Mouse (Mus musculus): ENCODE results near the gene Nectin3.

Nectin3 gene

GRCm38 (mm10) chr16:46498421-46498789 is at the start of gene Nectin3:
Gene Nectin3, minus strand, starts transcription at chr16:46498525.
- no peak for DNase-seq (ENCODE audit: low spot score in 2 of 2)

- peak in 1 of 2 experiments; percentile 26 for DNase-seq (ENCODE audit: low spot score in 2 of 2)
These were observed 39.8 kb upstream of the Nectin3 start for GRCm38 (mm10) chr16:46538092-46538491.

GRCm38 (mm10) chr16:46532465-46533254 is 34.3 kb upstream of the Nectin3 start:
- no peak for DNase-seq (ENCODE audit: low spot score in 2 of 2)

GRCm38 (mm10) chr16:46531023-46531422 is 32.7 kb upstream of the Nectin3 start:
- DNase-seq (ENCODE audit: low spot score in 2 of 2), result no peak

- DNase-seq (ENCODE audit: low spot score in 2 of 2), result no peak
These were observed 22.6 kb upstream of the Nectin3 start for GRCm38 (mm10) chr16:46520885-46521417.

- DNase-seq (ENCODE audit: low spot score in 2 of 2), result no peak
These were observed 21.3 kb upstream of the Nectin3 start for GRCm38 (mm10) chr16:46519606-46520005.

DNA sequence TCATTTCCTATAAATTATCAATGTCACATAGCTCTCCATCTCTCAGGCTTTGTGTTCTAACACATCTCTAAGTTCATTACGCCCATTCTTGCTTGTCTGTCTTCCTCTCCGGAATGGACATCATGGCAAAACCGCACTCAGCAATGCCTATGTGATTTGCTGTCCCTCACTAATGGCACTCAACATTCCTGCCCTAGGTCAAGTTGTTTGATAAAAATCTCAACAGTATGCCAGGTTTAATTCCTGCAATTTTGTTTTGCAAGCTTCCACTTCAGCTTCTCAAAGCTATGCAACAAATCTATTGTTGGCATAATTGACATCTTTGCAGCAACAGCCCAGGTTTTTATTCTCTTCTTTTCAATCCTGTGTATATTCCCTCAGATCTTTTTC is 9.6 kb upstream of the Nectin3 start:
- DNase-seq (ENCODE audit: low spot score in 2 of 2), result no peak

DNA sequence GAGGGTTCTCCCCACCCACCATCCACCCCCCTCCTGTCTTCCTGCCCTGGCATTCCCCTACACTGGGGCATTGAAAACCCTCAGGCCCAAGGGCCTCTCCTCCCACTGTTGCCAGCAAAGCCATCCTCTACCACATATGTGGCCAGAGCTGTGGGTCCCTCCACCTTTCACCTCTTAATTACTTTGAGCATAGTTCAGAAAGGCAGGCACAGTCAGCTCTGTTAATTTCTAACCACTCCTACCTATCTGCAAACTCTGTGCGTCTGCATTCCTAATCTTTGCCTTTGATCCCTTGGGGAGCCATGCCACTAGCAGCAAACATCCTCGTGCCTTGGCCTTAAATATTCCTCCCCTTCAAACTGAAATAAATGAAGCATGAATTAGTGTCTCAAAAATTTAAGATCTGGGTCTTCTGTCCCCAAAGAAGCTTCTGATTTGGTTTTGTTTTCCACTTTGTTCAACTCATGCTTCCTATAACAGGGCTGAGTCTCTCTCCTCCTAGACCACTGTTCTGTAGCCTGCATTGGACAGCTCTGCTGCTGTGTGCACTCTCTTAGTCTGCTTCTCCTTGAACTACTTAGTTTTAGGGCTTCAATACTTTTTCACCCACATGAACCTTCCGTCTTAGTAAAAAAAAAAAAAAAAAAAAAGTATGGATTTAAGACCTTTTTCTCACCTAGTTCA is 9.1 kb upstream of the Nectin3 start:
- no peak for DNase-seq (ENCODE audit: low spot score in 2 of 2)

- no peak for DNase-seq (ENCODE audit: low spot score in 2 of 2)
These were observed 5.7 kb upstream of the Nectin3 start for GRCm38 (mm10) chr16:46504006-46504405.

- no peak for DNase-seq (ENCODE audit: low spot score in 2 of 2)
These were observed 4.0 kb upstream of the Nectin3 start for GRCm38 (mm10) chr16:46502311-46502710.

- DNase-seq (ENCODE audit: low spot score in 2 of 2), result no peak
These were observed 2.4 kb upstream of the Nectin3 start for GRCm38 (mm10) chr16:46500759-46501158.

DNA sequence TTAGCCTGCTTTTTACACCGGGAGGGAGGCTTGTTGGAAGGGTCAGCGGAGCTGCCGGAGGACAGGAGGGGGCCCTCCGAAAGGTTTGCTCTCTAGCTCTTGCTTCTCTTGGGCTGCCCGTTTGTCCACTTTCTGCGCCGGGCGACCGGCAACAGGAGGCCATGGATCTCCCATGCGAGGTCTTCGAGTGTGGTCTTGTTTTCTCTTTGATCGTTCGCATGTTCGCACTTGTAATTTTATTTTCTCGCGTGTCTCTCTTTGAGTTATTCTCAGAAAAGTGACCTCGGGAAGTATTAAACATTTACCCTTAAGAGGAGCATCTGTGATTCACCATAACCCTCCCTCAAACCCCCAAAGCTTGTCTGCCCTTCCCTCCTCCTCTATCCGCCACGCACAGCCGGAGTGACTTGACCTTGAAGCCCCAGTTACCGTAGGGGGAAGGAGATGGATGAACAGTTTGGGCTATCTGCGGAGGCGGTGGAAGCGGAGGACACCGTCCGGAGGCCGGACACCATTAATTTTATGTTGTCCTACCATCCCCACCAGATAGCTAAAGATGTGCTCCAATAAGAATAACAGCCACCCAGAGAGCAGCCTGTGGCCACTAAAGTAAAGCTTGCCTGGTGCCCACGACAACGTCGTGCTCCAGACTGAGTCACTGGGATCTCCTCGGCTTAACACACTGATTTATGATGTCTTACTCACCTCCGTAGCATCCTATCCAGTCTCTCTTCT is 472 bp downstream of the Nectin3 start:
- DNase-seq (ENCODE audit: low spot score in 2 of 2), result peak; percentile 49 to 52

DNA sequence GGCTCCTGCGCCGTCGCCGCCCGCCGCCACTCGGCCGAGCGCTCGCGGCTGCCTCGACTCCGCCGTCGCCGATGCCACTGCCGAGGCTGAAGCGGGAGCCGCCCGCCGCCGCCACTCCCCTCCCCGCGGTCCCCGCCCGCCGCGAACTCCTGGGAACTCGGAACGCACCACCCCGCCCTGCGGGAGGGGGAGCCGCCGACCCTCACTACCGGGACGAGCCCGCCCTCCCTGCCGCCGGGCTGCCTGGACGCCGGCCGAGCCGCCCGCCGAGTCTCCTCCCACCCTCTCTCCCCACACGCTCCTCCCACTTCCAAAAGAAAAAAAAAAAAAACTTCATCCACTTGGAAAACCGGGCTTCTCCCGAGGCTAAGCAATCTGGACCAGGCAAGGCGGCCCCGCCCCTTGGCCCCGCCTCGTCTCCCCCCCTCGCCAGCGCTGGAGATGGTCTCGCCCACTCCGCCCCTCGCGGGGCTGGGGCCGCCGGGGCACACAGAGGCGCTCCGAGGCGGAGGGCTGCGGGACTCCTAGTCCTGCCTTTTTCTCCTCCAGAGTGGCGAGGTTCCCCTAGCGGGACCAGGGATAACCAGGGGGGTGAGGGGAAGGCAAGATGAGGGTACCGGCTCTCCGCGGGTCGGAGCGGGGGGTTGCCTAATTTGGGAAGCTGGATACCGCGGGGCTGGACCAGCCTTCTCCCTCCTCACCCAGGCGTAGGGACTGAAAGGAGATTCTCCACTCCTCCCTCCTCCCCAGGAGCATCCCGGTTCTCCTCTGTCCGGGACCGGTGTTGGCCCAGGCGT is 1.2 kb downstream of the Nectin3 start:
- peak; percentile 96 for DNase-seq (ENCODE audit: low spot score in 2 of 2)

- peak; percentile 49 to 55 for DNase-seq (ENCODE audit: low spot score in 2 of 2)
These were observed 2.1 kb downstream of the Nectin3 start for GRCm38 (mm10) chr16:46496031-46496868.

DNA sequence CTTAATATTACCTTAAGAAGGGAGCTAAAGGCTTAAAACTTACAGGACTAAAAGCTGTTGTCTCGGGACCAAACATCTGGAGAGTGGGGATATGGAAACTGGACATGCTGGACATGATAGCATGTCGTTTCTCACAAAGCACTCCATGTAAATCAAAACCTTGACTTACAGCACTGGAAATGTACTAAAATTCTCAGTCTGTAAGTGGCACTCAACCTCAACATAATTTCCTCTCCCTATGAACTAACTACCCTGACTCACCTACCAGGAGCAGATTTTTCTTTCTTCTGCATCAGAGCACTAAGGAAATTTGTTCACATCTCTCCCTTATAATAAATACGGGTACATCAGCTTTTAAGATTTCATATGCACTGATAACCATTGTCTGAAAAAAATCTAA is 3.1 kb downstream of the Nectin3 start:
- DNase-seq (ENCODE audit: low spot score in 2 of 2), result no peak

DNA sequence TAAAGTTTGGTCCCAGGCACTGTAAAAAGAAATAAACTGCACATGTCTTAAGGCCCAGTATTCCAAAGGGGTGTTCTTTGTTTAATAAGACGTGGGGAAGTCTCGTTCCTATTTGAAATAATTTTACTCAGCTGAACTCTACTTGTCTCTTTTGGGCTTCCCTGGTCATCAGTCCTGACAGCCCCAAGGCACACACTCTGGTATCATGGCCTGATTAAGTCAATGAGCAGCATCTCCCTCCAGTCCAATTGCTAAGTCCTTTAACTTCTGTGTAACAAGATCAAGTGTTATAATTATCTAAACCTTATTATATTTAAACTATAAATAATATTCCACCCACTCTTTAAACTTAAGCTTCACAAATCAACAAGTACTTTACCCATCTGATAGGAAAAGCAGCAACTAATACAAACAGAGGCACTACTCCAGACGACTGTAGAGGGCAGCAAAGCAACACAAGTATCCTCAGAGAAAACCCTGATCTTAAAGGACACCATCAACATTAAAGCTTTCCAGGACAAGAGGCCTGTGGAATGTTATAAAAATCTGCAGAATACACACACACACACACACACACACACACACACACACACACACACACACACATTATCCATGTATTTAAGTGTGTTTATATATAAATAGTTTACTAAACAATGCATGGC is 10.8 kb downstream of the Nectin3 start:
- DNase-seq (ENCODE audit: low spot score in 2 of 2), result peak; percentile 60 to 65

DNA sequence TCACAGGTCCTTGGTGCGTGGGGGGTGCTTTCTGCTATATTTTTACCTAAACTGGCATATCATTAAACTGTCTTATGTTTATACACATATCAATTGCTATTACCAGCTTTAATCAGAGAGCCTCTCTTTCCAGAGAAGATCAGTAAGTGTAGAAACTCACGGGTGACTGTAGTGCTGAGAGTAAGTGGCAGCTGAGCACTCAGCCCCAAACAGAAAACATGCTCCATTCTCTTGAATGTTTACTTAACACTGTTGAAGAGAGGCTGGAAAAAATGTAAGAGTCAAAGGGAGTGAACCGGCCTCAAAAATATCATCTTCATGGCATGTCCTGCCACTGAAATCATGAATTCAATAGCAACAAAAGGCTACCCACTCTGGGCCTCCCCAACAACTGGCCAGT is 21.0 kb downstream of the Nectin3 start:
- no peak for DNase-seq (ENCODE audit: low spot score in 2 of 2)

DNA sequence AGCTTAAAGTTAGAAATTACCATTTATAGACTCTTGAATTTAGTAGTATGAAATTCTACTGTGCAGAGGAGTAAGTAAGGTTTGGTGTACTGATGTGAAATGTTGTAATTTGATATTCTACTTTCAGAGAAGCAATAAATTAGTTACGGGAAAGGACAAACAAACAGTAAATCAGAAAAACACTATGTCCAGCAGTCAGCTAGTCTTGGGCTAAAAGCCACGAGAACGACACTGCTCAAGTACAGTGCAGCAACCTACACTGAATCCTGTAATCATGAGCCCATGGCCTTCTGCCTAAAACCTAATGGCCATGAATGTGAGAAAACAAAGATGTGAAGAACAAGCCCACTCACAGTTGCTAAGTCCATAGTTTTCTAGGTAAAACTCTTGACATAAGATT is 46.9 kb downstream of the Nectin3 start:
- DNase-seq (ENCODE audit: low spot score in 2 of 2), result no peak

GRCm38 (mm10) chr16:46449013-46449412 is 49.3 kb downstream of the Nectin3 start:
- no peak for DNase-seq (ENCODE audit: low spot score in 2 of 2)

DNA sequence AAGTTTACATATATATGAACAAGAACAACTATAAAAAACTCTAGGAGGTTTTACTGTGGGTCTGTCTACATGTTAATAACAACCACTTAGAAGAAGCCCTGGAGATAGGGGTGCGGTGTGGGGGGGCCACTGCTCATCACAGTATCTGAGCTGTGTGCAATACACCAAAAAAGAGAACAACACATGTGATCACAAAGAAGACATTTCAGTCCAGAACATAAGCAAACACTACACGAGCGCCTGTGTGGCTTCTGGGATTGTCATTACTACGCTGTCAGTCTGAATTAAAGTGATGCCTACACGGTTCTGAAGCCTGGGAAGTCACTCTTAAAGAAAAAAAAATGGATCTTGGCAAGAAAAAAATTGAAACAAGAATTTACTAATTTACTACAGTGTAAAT is 67.0 kb downstream of the Nectin3 start:
- DNase-seq (ENCODE audit: low spot score in 2 of 2), result no peak
